Mouse (Mus musculus) C2C12 (cell line): Measurements from ENCODE around the gene Fez1.

ENCODE experiments used
- CEBPB ChIP-seq: IDR thresholded peaks from one replicate; pipeline ENCODE4 v1.6.1; 2011; ENCODE audit warnings: low read depth, mild to moderate bottlenecking, control low read depth, moderate library complexity
- CTCF ChIP-seq: IDR thresholded peaks from one replicate; pipeline ENCODE4 v1.5.1; 2011; ENCODE audit not compliant: control insufficient read depth, insufficient read depth, insufficient read length
- MAX ChIP-seq: IDR thresholded peaks from one replicate; pipeline ENCODE4 v1.6.1; 2011; ENCODE audit warnings: mild to moderate bottlenecking, control low read depth
- USF1 ChIP-seq: IDR thresholded peaks from one replicate; pipeline ENCODE4 v1.6.1; 2011; ENCODE audit warnings: low read depth, mild to moderate bottlenecking, control low read depth, moderate library complexity

- no peak for TF ChIP-seq CTCF
- no peak for TF ChIP-seq MAX
- no peak for TF ChIP-seq USF1
- TF ChIP-seq CEBPB = no peak
These were observed 18.7 kb upstream of the Fez1 start for GRCm38 (mm10) chr9:36802951-36803350.
